Mouse (Mus musculus) limb, embryonic 14.5 days (tissue): ENCODE results near the gene Krtap29-1. TPM values are rescaled to one million over a fixed set of nuclear protein-coding genes. Genes with fewer than 3 reads are reported as not detected.

Source experiments
- ATAC-seq: fragments of 200-750 bp; cut with Nextera tagmentation; 2 replicates; pipeline ENCODE4 v1.8.0; 2017; ENCODE audit warnings: low read depth, moderate number of reproducible peaks, moderate TSS enrichment; ENCODE audit not compliant: low FRiP score
- DNase-seq: peaks from one replicate; pipeline ENCODE4 v3.0.0-alpha.2; 2015; ENCODE audit warnings: low spot score
- H3K27ac ChIP-seq: fragments of 300-500 bp; sonication (generic); replicated peaks from 2 replicates; pipeline ENCODE4 v1.5.1; 2014; ENCODE audit warnings: low read depth, mild to moderate bottlenecking, low read length, moderate library complexity, mixed read lengths
- H3K27me3 ChIP-seq: fragments of 300-500 bp; sonication (generic); 2 replicates; pipeline ENCODE4 v1.6.1; 2014; ENCODE audit warnings: low read length, mixed read lengths; ENCODE audit not compliant: control insufficient read depth, insufficient read depth
- H3K36me3 ChIP-seq: fragments of 300-500 bp; sonication (generic); 2 replicates; pipeline ENCODE4 v1.6.1; 2014; ENCODE audit warnings: mild to moderate bottlenecking, low read length, moderate library complexity, mixed read lengths; ENCODE audit not compliant: control insufficient read depth, insufficient read depth
- H3K4me1 ChIP-seq: fragments of 300-500 bp; sonication (generic); 2 replicates; pipeline ENCODE4 v1.6.1; 2014; ENCODE audit warnings: antibody characterized with exemption, low read length, mixed read lengths; ENCODE audit not compliant: control insufficient read depth, insufficient read depth
- H3K4me2 ChIP-seq: fragments of 300-500 bp; sonication (generic); replicated peaks from 2 replicates; pipeline ENCODE4 v1.6.1; 2014; ENCODE audit warnings: low read depth, mild to moderate bottlenecking, low read length, moderate library complexity; ENCODE audit not compliant: severe bottlenecking
- H3K4me3 ChIP-seq: fragments of 300-500 bp; sonication (generic); replicated peaks from 2 replicates; pipeline ENCODE4 v1.5.1; 2014; ENCODE audit warnings: low read length
- H3K9ac ChIP-seq: fragments of 300-500 bp; sonication (generic); 2 replicates; pipeline ENCODE4 v1.6.1; 2014; ENCODE audit warnings: mild to moderate bottlenecking, low read depth, low read length, moderate library complexity; ENCODE audit not compliant: severe bottlenecking
- H3K9me3 ChIP-seq: fragments of 300-500 bp; sonication (generic); 2 replicates; pipeline ENCODE4 v1.6.1; 2016; ENCODE audit warnings: low read length; ENCODE audit not compliant: control insufficient read depth
- POLR2A ChIP-seq: fragments of 200-500 bp; IDR thresholded peaks from 2 replicates; pipeline ENCODE4 v1.8.0; 2012; ENCODE audit warnings: inconsistent platforms, mild to moderate bottlenecking, moderate library complexity, borderline replicate concordance; ENCODE audit not compliant: insufficient read depth, insufficient read length; ENCODE audit errors: extremely low read depth
- WGBS: fragments of 180-500 bp; shearing (Covaris S2); extraction: QIAGEN DNeasy Blood & Tissue Kit; methylation state at CpG from one replicate; pipeline ENCODE4 v1.1.7; 2014; 5-methylcytosine and 5-hydroxymethylcytosine counted together
- polyA plus RNA-seq, 2 experiments: library from polyadenylated mRNA; depleted of rRNA in 1 of 2; stranded (reverse) in 1 of 2; unstranded in 1 of 2; fragments of >200 nt; fragmentation: Nextera tagmentation in 1 of 2; extraction: Ambion mirVana in 1 of 2; gene quantifications; 2 replicates each; pipeline versions ENCODE4 v1.2.1 to v1.2.3; 2012 to 2014

Gene Krtap29-1
- polyA plus RNA-seq, 2 experiments: not detected

GRCm38 (mm10) chr11:99994384-99994661 lies 15.5 kb upstream of the Krtap29-1 start:
- Histone ChIP-seq H3K36me3 (no peaks in the 10 kb centered on the region), H3K9me3 (no peaks in the 10 kb centered on the region), H3K27ac (no peak overlapping the region), H3K9ac (no peak overlapping the region), H3K4me2 (no peak overlapping the region), H3K27me3 (peaks cover 5% of the 10 kb centered on the region; the same call in 1 of the 2 replicates), H3K4me1 (no peaks in the 10 kb centered on the region), H3K4me3 (no peak overlapping the region)
- no peak for TF ChIP-seq POLR2A
- DNase-seq (no peak), ATAC-seq (no peak)
- 39% methylated on average over 4 of the region's 4 CpGs for WGBS

GRCm38 (mm10) chr11:99993620-99994383 lies 14.9 kb upstream of the Krtap29-1 start, which contains the start of gene Krtap17-1:
Gene Krtap17-1 (minus strand): TSS chr11:99993994.
- Histone ChIP-seq H3K36me3 (no peaks in the 10 kb centered on the region), H3K9me3 (no peaks in the 10 kb centered on the region), H3K27ac (no peak within 1 kb of the TSS), H3K9ac (no peak within 1 kb of the TSS), H3K4me3 (no peak within 1 kb of the TSS), H3K4me2 (0 out of 2 replicates have a peak within 1 kb of the TSS, but pooled peaks have one; percentile 21), H3K27me3 (peaks cover 5% of the 10 kb centered on the region; the same call in 1 of the 2 replicates), H3K4me1 (no peaks in the 10 kb centered on the region)
- TF ChIP-seq POLR2A: no peak
- ATAC-seq: no peak
- no peak for DNase-seq
- WGBS: 16% methylated on average over 24 of the region's 26 CpGs

- DNase-seq (no peak), ATAC-seq (no peak)
- 67% methylated on average over 3 of the region's 3 CpGs for WGBS
- Histone ChIP-seq H3K4me2 (no peak overlapping the region), H3K4me1 (no peaks in the 10 kb centered on the region), H3K27me3 (peaks cover 5% of the 10 kb centered on the region; the same call in 1 of the 2 replicates), H3K27ac (no peak overlapping the region), H3K36me3 (no peaks in the 10 kb centered on the region), H3K9me3 (no peaks in the 10 kb centered on the region), H3K4me3 (no peak overlapping the region), H3K9ac (no peak overlapping the region)
- no peak for TF ChIP-seq POLR2A
Observed at GRCm38 (mm10) chr11:99990571-99990970, 11.7 kb upstream of the Krtap29-1 start.

GRCm38 (mm10) chr11:99989881-99990405 lies 11.1 kb upstream of the Krtap29-1 start:
- Histone ChIP-seq H3K9ac (no peak overlapping the region), H3K27ac (no peak overlapping the region), H3K27me3 (peaks cover 5% of the 10 kb centered on the region; the same call in 1 of the 2 replicates), H3K4me3 (no peak overlapping the region), H3K4me2 (no peak overlapping the region), H3K36me3 (no peaks in the 10 kb centered on the region), H3K9me3 (no peaks in the 10 kb centered on the region), H3K4me1 (no peaks in the 10 kb centered on the region)
- DNase-seq (no peak), ATAC-seq (no peak)
- no peak for TF ChIP-seq POLR2A
- 79% methylated on average over 6 of the region's 6 CpGs for WGBS

GRCm38 (mm10) chr11:99988530-99988929 lies 9.7 kb upstream of the Krtap29-1 start:
- WGBS: 94% methylated on average over 3 of the region's 3 CpGs

More at GRCm38 (mm10) chr11:99988530-99988929, 9.7 kb upstream of the Krtap29-1 start:
- Histone ChIP-seq H3K36me3 (no peaks in the 10 kb centered on the region), H3K27ac (no peak overlapping the region), H3K27me3 (peaks cover 3% of the 10 kb centered on the region; the same call in 1 of the 2 replicates), H3K9ac (no peak overlapping the region), H3K4me3 (no peak overlapping the region), H3K4me2 (no peak overlapping the region), H3K9me3 (no peaks in the 10 kb centered on the region), H3K4me1 (no peaks in the 10 kb centered on the region)
- no peak for TF ChIP-seq POLR2A
- DNase-seq: no peak
- ATAC-seq: no peak
